Mouse (Mus musculus) spleen, adult 2 months (tissue): ENCODE data around the gene Arhgap30.

Experiments used
- CTCF ChIP-seq: fragments of 200-500 bp; IDR thresholded peaks from 2 replicates; pipeline ENCODE4 v1.5.1; 2011; ENCODE audit warnings: mild to moderate bottlenecking, inconsistent platforms; ENCODE audit not compliant: insufficient read depth, insufficient read length, insufficient replicate concordance; ENCODE audit errors: extremely low read depth
- POLR2A ChIP-seq: fragments of 200-500 bp; IDR thresholded peaks from 2 replicates; pipeline ENCODE4 v1.6.1; 2011; ENCODE audit warnings: low read depth, low read length, inconsistent platforms

DNA sequence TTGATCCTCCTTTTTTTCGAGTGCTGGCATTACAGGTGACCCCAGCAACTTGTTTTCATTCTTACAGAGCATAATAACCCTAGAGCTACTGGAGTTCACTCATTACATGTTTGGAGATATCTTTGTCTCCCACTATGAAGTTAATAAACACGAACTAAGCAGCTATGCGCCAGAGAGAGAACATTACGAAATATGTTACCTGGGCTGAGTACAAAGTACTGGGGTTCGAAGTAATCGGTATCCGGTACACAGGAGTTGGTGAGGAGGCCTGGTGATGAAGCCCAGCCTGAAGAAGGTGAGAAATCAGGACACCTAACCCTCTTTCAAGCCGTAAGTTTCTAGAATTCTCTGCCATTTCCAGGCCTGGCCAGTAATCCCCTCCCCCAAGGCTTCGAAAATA is 44.0 kb upstream of the Arhgap30 start:
- TF ChIP-seq POLR2A = no peak
- TF ChIP-seq CTCF = no peak
